Mouse (Mus musculus) brown adipose tissue, adult 24 weeks (tissue): Measurements from ENCODE around the gene Gm17631. TPM values are rescaled to one million over a fixed set of nuclear protein-coding genes. Genes with fewer than 3 reads are reported as not detected.
"Not testable (repeated sequence)": the region's sequence is repeated elsewhere in the genome, so short reads cannot be mapped to it uniquely, and the experiment has no call there.

Source experiments
- H3K27ac ChIP-seq: fragments of 200-500 bp; replicated peaks from 2 replicates; pipeline ENCODE4 v1.5.1; 2012; ENCODE audit warnings: low read depth, mild to moderate bottlenecking, low read length
- H3K4me1 ChIP-seq: fragments of 200-500 bp; 2 replicates; pipeline ENCODE4 v1.6.1; 2012; ENCODE audit warnings: low read length, mixed read lengths; ENCODE audit not compliant: control insufficient read depth, insufficient read depth, insufficient read length
- H3K4me3 ChIP-seq: fragments of 200-500 bp; 2 replicates; pipeline ENCODE4 v1.5.1; 2012; ENCODE audit warnings: low read depth, mild to moderate bottlenecking, low read length, moderate library complexity; ENCODE audit not compliant: insufficient read depth
- polyA plus RNA-seq: library from polyadenylated mRNA; stranded (reverse); fragments of >200 nt; gene quantifications from 2 replicates; pipeline ENCODE4 v1.2.4, GENCODE M21; 2012; ENCODE audit not compliant: missing spikeins, insufficient read depth, insufficient read length

Gm17631 gene
- not detected in 2 replicates for polyA plus RNA-seq

- H3K4me1 ChIP-seq, H3K4me3 ChIP-seq, H3K27ac ChIP-seq: not testable (repeated sequence)
Measured at GRCm38 (mm10) chr6:129862349-129862748, at the start of gene Gm17631. Gene Gm17631, plus strand, starts transcription at chr6:129862649.

DNA sequence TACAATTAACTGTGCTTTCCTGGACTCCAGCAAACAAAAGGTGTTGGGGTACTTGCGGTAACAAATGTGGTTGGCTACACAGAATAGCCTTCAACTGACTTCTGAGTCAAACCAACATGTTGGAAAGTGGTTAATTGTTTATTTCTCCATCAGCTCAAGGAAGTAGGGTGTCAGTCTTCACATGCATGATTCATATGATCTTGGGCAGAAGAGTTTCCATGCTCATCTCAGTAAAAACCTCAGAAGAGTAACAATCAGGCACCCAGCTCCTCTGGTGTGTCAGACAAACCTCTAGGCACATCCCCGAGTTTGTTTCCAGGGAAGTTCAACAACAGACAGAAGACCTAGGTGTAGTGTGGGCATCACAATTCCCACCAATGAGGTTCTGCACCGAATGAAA, 44.7 kb upstream of the Gm17631 start:
- no peak overlapping the region for H3K4me3 ChIP-seq
- no peak overlapping the region for H3K27ac ChIP-seq
- H3K4me1 ChIP-seq, result no peaks in the 10 kb centered on the region

GRCm38 (mm10) chr6:129824004-129824403, 38.4 kb upstream of the Gm17631 start:
- Histone ChIP-seq H3K4me1 (no peaks in the 10 kb centered on the region), H3K4me3 (no peak overlapping the region), H3K27ac (no peak overlapping the region)

DNA sequence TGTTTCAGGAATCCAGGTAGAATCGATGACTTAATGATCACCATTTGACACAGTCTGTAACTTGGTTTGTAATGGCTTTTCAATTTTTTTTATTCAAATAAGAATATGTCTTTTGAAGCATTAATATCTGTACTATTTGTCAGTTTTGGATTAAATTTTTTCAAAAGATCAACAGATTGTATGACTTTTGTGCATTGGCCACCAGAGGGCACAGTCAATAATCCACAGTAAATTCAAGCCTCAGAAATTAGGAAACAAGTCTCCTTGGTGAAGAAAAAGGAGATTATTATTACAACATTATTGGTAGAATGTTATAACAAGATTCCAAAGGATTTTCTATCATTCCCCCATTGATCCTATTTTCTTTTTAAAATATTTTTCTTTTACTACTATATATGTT, 36.9 kb upstream of the Gm17631 start:
- no peaks in the 10 kb centered on the region for H3K4me1 ChIP-seq
- no peak overlapping the region for H3K4me3 ChIP-seq
- H3K27ac ChIP-seq, result no peak overlapping the region

- Histone ChIP-seq H3K27ac (no peak within 1 kb of the TSS), H3K4me1 (no peaks in the 10 kb centered on the region), H3K4me3 (no peak within 1 kb of the TSS)
Measured at GRCm38 (mm10) chr6:129876549-129876948, 14.1 kb downstream of the Gm17631 start, which contains the start of gene Klra17. Gene Klra17, minus strand, starts transcription at chr6:129876672.

DNA sequence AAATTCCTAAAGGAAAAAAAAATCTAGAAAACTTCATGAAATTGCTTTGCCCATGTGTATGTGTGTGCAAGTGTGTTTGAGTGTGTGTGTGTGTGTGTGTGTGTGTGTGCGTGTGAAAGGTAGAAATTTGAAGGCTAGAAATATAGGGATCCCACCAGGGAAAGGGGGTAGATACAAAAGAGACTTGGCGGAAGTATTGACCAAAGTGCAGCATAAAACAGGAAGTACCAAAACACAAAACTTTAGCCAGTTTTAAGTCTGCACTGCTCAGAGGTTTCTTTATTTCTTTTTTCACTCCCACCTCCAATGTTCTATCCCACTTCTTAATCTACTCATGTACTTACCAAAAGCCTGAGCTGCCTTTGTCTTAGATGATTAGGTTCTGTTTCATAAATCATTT, 20.1 kb downstream of the Gm17631 start:
- H3K4me3 ChIP-seq, result no peak overlapping the region
- no peak overlapping the region for H3K27ac ChIP-seq
- no peaks in the 10 kb centered on the region for H3K4me1 ChIP-seq

Other genes starting within 250 kb of the Gm17631 start
- 0.83 and 1.1 TPM in 2 replicates for gene Klrk1, start 238.8 kb upstream of the Gm17631 start, polyA plus RNA-seq
- gene Klrc3, start 219.3 kb upstream of the Gm17631 start, polyA plus RNA-seq, result not detected in 2 replicates
- not detected in 2 replicates for gene Klrc2, start 202.0 kb upstream of the Gm17631 start, polyA plus RNA-seq
- gene Klrc1, start 183.7 kb upstream of the Gm17631 start, polyA plus RNA-seq, result not detected in 2 replicates
- not detected in 2 replicates for gene Klri1, start 145.5 kb upstream of the Gm17631 start, polyA plus RNA-seq
- gene Klri2, start 122.2 kb upstream of the Gm17631 start, polyA plus RNA-seq, result not detected in 2 replicates
- not detected in 2 replicates for gene Gm156, start 78.4 kb upstream of the Gm17631 start, polyA plus RNA-seq
- gene Klra17, start 14.0 kb downstream of the Gm17631 start, polyA plus RNA-seq, result not detected in 2 replicates
- gene Klra5, start 55.0 kb downstream of the Gm17631 start, polyA plus RNA-seq, result not detected in 2 replicates
- not detected in 2 replicates for gene Klra6, start 164.3 kb downstream of the Gm17631 start, polyA plus RNA-seq
- not detected in 2 replicates for gene Klra4, start 204.6 kb downstream of the Gm17631 start, polyA plus RNA-seq